Mouse (Mus musculus) heart, adult 9 months (tissue): ENCODE results near the gene Cyp2w1.

ENCODE experiments used
- DNase-seq, 2 experiments: peaks; one replicate each; pipeline ENCODE4 v3.0.0; 2022; ENCODE audit warnings: low spot score in 2 of 2

Cyp2w1 gene

DNA sequence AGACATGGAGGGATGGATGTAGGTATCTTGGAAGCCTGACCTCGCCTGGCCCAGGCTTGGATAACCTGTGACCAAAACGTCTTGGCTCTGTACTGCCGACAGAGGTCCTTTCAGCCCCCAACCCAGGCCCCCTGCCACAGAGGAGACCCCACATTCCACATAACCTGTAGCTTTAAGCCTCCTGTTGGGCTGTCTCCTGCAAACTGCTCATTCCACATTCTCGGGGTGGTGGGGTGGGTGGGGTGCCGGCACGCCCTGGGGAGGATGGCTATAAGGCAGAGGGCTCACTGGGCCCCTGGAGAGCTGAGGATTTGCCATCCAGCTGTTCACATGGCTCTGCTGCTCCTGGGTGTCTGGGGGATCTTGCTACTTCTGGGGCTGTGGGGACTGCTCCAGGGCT is at the start of gene Cyp2w1:
TSS of gene Cyp2w1 (plus strand) at position 301 of the 400 bp plus-strand sequence.
- no peak for DNase-seq

- no peak for DNase-seq
Observed at GRCm38 (mm10) chr5:139303646-139304061, 48.8 kb upstream of the Cyp2w1 start.

DNA sequence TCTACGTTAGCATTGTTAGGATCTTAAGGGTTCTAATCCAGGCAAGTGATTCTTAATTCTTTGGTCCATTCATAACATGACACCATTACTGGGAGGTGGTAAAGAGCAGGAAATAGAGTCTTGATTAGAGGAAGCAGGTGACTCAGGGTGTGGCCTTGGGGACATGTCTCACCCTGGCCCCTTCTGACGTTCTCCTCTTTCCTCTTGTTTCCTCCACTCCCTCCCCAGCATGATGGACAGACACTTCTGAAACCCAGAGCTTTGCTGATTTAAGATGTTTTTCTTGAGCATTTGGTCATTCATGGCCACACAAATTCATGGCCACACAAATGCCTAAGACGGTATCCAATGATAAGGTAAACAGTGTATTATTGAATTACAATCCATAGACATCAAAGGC is 42.5 kb upstream of the Cyp2w1 start:
- no peak for DNase-seq

GRCm38 (mm10) chr5:139310477-139310876 is 41.9 kb upstream of the Cyp2w1 start:
- no peak for DNase-seq

DNA sequence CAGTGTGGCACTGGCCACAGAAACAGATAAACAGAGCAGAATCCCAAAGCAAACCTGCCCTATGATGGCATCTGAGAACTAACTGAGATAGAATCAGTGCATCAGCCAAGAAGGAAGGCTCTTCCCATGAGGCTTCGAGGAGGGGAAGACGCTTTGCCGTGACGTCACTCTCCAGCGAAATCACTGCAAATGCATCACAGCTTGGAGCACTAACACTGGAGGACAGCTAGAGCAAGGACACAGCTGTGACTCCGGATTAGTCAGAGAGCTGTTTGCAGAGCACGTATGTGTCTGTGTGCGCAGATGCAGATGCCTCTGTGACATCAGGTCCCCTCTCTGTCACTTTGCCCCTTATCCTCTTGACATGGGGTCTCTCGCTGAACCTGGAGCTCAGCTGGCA is 40.6 kb upstream of the Cyp2w1 start:
- no peak for DNase-seq

DNA sequence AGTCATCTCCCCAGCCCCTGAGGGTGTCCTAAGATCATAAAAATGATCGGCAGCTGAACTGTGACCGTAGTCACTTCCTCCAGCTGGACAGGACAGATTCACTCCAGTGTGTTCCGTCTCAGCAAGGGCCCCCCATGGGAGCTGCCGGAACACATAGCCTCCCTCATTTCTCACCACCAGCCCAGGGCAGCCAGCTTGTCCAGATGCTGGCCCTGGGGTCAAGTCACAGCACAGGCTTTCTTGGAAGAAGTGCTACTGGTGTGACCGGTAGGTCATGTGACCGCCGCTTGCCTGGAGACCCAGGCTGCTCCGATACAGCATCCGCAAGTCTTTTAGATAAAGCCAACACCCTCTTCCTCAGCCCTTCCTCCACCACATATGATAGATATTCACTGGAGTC is 38.9 kb upstream of the Cyp2w1 start:
- DNase-seq: no peak

GRCm38 (mm10) chr5:139314941-139315642 is 37.3 kb upstream of the Cyp2w1 start:
- no peak for DNase-seq

DNA sequence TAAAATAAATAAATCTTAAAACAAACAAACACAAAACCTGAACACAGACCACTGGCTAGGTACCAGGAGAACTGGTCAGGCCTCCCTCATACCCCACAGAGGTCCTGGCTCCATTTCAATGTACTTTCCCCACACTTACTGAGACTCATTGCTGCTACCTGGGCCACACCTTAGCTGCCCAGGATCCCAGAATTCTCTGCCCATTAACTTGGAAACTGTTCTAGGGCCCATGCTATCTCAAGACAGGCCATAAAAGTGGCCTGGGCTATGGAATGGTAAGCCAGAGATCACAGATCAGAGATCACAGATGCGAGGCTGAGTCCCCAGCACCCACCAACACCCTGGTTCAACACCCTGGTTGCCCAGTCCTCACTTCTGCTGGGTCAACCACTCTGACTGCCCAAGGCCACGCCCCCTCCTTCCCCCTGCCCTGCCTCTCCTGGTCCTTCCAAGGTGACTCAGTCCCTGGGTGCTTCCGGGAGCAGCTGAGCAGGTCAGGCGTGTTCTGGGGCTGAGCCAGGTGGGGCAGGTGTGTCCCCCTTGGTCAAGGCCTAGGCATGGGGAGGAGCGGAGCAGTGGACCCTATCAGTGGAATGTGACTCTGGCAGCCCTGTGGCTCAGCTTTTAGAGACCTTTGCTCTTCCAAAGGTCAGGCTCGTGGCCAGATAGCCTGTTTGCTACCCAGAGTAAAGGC is 35.3 kb upstream of the Cyp2w1 start:
- DNase-seq: no peak

GRCm38 (mm10) chr5:139317751-139318504 is 34.5 kb upstream of the Cyp2w1 start:
- no peak for DNase-seq

DNA sequence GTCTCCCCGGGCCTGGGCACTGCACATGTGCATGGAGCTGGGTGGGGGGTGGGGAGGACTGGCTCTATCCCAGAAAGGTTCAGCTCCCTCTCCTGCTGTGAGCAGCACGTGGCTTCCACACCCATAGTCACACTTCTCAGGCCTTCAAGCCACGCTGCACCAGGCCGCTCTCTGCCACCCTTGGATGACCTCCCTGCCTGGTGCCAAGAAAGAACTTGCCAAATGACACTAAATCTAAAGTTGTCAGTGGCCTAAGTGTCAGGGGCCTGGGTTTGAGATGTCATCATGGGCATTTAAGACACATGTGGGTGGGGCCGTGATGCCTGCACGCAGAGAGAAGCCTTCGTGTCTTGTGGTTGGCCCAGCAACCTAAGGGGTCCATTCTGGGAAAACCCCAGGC is 32.0 kb upstream of the Cyp2w1 start:
- no peak for DNase-seq

DNA sequence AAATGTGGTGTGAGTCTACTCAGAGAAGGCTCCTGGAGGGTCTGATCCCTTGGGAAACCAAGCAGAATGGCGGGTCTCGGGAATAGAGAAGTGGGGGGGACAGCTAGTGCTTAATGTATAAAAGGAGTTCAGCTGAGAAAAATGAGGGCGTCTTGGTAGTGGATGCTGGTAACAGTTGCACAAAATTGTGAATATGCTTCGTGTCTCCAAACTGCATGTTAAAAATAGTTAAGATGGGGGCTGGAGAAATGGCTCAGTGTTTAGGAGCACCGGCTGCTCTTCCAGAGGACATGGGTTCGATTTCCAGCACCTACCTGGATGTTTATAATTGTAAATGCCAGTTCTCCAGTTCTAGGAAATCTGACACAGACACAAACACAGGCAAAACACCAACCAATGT is 31.1 kb upstream of the Cyp2w1 start:
- DNase-seq: no peak

DNA sequence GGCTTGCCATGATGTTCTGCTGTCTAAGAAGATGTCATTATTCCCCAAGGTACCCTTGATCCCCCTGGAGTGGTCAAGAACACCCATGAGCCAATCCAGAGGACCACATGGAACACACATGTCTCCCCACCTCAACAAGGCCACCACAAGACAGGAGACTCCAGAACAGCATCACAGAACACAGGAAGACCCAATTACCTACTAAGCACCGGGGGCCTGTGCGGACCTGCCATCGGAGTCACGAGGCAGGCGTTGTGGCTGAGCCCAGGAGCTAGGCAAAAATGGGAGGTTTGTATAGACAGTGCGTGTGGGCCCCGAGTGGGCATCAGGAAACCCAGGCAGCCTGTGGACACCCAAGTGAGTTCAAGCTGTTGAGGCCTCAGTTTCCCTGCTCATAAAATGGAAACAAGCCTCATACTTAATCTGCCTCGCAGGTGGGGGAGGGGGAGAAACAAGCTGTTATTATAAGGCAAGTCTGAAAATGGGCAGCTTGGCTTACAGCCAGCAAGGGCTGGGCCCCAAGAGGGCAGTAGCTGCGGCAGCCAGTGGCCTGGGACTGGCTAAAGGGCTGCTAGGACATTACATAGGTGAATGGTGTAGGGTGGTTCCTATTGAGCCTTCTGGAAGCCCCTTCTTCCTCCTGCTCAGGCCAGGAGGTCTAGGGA is 29.0 kb upstream of the Cyp2w1 start:
- DNase-seq: no peak

DNA sequence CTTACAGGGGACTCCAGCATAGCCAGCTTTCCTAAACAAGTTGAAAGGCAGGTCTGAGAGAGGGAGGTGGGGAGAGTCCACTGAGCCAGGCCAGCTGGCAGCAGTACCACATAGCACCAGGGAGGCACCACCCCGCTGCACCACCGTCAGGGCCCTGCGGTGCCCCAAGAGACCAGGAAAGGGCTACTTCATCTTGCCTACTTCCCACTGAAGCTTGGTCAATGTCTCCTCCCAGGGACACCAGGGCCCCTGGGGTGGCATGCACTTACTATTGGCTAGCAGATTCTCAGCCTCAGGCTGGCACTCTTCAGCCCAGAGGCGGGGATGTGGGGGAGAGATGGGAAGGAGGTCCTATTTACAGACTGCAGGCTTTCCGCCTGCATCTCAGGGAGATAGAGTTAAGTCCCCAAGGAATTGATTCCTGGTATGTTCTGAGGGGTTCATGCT is 28.3 kb upstream of the Cyp2w1 start:
- no peak for DNase-seq

GRCm38 (mm10) chr5:139324691-139325394 is 27.6 kb upstream of the Cyp2w1 start:
- peak in 1 of 2 experiments; percentile 24 for DNase-seq

GRCm38 (mm10) chr5:139325395-139325966 is 26.9 kb upstream of the Cyp2w1 start, which contains the start of gene Adap1:
Gene Adap1 (minus strand): TSS chr5:139325622.
- peak; percentile 42 to 47 for DNase-seq

DNA sequence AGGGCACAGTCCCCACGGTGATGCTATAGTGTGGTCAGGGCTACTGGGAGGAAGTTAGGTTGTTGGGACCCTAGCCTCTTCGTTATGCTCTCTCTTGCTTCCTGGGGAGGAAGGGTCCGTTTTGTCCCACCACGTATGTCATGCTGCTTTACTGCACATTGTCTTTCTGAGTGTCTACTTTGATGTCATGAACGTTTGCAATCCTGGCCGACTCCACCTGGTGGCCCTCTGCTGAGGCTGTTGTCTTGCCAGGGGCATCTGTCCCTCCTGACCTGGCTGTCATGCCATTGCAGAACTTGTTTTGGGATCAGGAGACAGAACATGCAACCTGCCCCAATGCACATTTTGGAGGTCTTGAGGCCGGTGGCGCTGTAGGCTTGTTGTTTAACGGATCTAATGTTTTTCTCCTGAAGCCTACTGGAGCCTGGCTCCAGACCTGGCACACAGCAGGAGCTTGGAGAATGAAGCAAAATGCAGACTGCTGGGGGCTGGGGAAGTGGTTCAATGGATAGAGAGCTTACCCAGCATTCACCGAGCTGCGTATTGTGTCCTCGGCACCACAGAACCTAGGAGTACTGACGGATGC is 26.2 kb upstream of the Cyp2w1 start:
- DNase-seq: no peak

DNA sequence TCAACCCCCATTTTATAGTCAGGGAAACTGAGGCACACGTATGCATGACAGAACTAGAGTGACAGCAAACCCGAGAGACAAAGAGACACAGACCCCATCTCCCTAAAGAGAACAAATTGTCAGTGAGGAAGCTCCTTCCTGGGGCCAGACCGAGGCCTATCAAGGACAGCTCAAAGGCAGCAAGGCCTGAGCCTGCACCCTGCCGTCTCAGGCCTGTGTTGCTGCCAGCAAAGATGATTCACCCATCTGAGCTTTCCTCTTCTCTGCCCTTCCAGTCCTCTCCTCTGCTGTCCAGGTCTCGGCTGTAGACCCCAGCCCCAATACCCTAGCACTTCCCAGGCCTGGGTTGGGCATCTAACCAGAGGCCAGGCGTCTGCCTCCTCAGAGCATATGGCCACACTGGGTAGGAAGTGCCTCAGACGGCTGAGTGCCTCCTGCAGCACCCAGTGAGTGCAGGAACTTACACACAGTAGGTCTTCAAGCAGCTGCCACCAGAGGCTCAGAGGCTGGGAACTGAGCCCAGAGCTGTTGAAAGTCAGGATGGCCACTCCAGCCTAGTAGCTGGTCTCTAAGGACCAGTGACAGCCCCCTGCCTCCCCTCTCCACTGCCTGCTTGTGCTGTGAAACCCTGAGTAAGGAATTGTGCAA is 25.3 kb upstream of the Cyp2w1 start:
- no peak for DNase-seq

- DNase-seq: no peak
Observed at GRCm38 (mm10) chr5:139327634-139328020, 24.8 kb upstream of the Cyp2w1 start.

GRCm38 (mm10) chr5:139330766-139331165 is 21.7 kb upstream of the Cyp2w1 start:
- no peak for DNase-seq

- peak in 1 of 2 experiments; percentile 70 for DNase-seq
Observed at GRCm38 (mm10) chr5:139331742-139332141, 20.7 kb upstream of the Cyp2w1 start.
